Mouse (Mus musculus): ENCODE data around the gene Fam185a. TPM values are rescaled to one million over a fixed set of nuclear protein-coding genes. Genes with fewer than 3 reads are reported as not detected.

Gene Fam185a
- polyA plus RNA-seq, 1 experiment from 2014 or later = 6.4 TPM

DNA sequence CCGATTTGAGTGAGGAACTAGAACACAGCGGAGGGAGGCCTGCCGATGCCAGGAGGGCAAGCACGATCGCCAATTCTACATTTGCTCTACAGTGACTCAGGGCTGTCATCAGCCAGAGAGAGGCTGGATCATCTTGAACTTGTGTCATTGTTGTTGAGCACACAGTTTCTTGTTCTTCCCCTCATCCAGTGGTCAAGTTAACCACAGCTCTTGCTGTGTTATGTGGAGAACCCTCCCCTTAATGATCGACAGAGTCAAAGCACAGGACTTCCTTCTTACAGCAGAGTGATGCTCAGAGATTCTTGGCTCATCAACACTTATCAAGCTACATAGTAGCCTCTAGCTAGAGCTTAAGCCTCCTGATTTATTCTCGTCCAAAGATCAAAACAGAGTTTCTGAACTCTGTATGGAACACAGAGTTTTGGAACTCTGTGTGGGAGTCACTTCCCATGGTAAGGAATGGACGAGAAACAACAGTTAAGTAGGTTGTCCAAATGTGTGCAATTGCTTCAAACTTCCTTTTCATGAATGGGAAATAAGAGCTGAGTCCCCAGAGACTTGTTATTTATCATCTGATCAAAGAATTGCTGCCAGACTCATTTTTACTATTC lies 104.5 kb downstream of the Fam185a start:
- 90% methylated on average over 8 of the region's 8 CpGs for WGBS

More for the DNA sequence above, 104.5 kb downstream of the Fam185a start:
- no peak overlapping the region for H3K4me3 ChIP-seq
- no peak overlapping the region for H3K4me2 ChIP-seq
- ATAC-seq (ENCODE audit: low read depth) = no peak
- peaks cover 6% of the 10 kb centered on the region; the same call in 1 of the 2 replicates for H3K9me3 ChIP-seq
- H3K27ac ChIP-seq (replicated peaks) = no peak overlapping the region
- no peaks in the 10 kb centered on the region for H3K27me3 ChIP-seq
- no peak overlapping the region for H3K9ac ChIP-seq
- peaks cover 17% of the 10 kb centered on the region; the same call in 1 of the 2 replicates for H3K4me1 ChIP-seq (replicated peaks)
- H3K36me3 ChIP-seq = no peaks in the 10 kb centered on the region

Other genes starting within 250 kb of the Fam185a start
- gene Gsap, start 238.7 kb upstream of the Fam185a start, polyA plus RNA-seq (2015; fragmentation: Nextera tagmentation; extraction: Ambion mirVana) = 4.7 and 4.9 TPM in 2 replicates
- gene Fgl2, start 52.3 kb upstream of the Fam185a start, polyA plus RNA-seq (2015; fragmentation: Nextera tagmentation; extraction: Ambion mirVana) = 4.4 and 5.3 TPM in 2 replicates
- gene Ccdc146, start 281 bp upstream of the Fam185a start, polyA plus RNA-seq (2015; fragmentation: Nextera tagmentation; extraction: Ambion mirVana) = 0.21 and 0.66 TPM in 2 replicates
- gene Lrrc17, start 118.6 kb downstream of the Fam185a start, polyA plus RNA-seq (2015; fragmentation: Nextera tagmentation; extraction: Ambion mirVana) = 7.6 and 11.8 TPM in 2 replicates
- 0.30 and 0.39 TPM in 2 replicates for gene Fbxl13, start 220.7 kb downstream of the Fam185a start, polyA plus RNA-seq (2015; fragmentation: Nextera tagmentation; extraction: Ambion mirVana)
- 57.4 and 57.8 TPM in 2 replicates for gene Armc10, start 220.9 kb downstream of the Fam185a start, polyA plus RNA-seq (2015; fragmentation: Nextera tagmentation; extraction: Ambion mirVana)